Mouse (Mus musculus) kidney, embryonic 15.5 days (tissue): ENCODE measurements around the gene Brms1l. TPM values are rescaled to one million over a fixed set of nuclear protein-coding genes. Genes with fewer than 3 reads are reported as not detected.
A peak's percentile ranks its signal among the peaks of the same experiment; 100 is the strongest.

Experiments
- ATAC-seq: fragments of 200-750 bp; cut with Nextera tagmentation; replicated peaks from 2 replicates; pipeline ENCODE4 v1.8.0; 2017; ENCODE audit warnings: moderate TSS enrichment; ENCODE audit not compliant: low FRiP score
- H3K27ac ChIP-seq: fragments of 300-500 bp; sonication (generic); 2 replicates; pipeline ENCODE4 v1.5.1; 2015; ENCODE audit warnings: mild to moderate bottlenecking, inconsistent platforms
- H3K27me3 ChIP-seq: fragments of 300-500 bp; sonication (generic); 2 replicates; pipeline ENCODE4 v1.6.1; 2015; ENCODE audit warnings: inconsistent platforms
- H3K36me3 ChIP-seq: fragments of 300-500 bp; sonication (generic); 2 replicates; pipeline ENCODE4 v1.6.1; 2015; ENCODE audit warnings: inconsistent platforms
- H3K4me1 ChIP-seq: fragments of 300-500 bp; sonication (generic); 2 replicates; pipeline ENCODE4 v1.6.1; 2015; ENCODE audit warnings: inconsistent platforms
- H3K4me2 ChIP-seq: fragments of 300-500 bp; sonication (generic); 2 replicates; pipeline ENCODE4 v1.6.1; 2015; ENCODE audit warnings: moderate library complexity, mild to moderate bottlenecking, inconsistent platforms
- H3K4me3 ChIP-seq: fragments of 300-500 bp; sonication (generic); replicated peaks from 2 replicates; pipeline ENCODE4 v1.5.1; 2015; ENCODE audit warnings: mild to moderate bottlenecking, inconsistent platforms
- H3K9ac ChIP-seq: fragments of 300-500 bp; sonication (generic); 2 replicates; pipeline ENCODE4 v1.6.1; 2015; ENCODE audit warnings: mild to moderate bottlenecking, inconsistent platforms
- H3K9me3 ChIP-seq: fragments of 300-500 bp; sonication (generic); replicated peaks from 2 replicates; pipeline ENCODE4 v1.6.1; 2016; ENCODE audit warnings: inconsistent platforms
- WGBS: fragments of 180-500 bp; shearing (Covaris S2); methylation state at CpG from one replicate; pipeline ENCODE4 v1.1.7; 2015; ENCODE audit warnings: mixed read lengths; 5-methylcytosine and 5-hydroxymethylcytosine counted together
- polyA plus RNA-seq: library from polyadenylated mRNA; unstranded; fragments of >200 nt; fragmentation: Nextera tagmentation; extraction: Ambion mirVana; gene quantifications from 2 replicates; pipeline ENCODE4 v1.2.1, GENCODE M21; 2015

The Brms1l gene
- polyA plus RNA-seq, 1 experiment from 2014 or later: 38.0 TPM

GRCm38 (mm10) chr12:55831101-55831500, 5.0 kb upstream of the Brms1l start:
- Histone ChIP-seq H3K4me1 (no peaks in the 10 kb centered on the region), H3K27me3 (no peaks in the 10 kb centered on the region), H3K4me3 (no peak overlapping the region), H3K27ac (no peak overlapping the region), H3K4me2 (no peak overlapping the region), H3K9ac (no peak overlapping the region), H3K36me3 (no peaks in the 10 kb centered on the region), H3K9me3 (no peaks in the 10 kb centered on the region)
- ATAC-seq: no peak
- WGBS: 30% methylated on average over 2 of the region's 2 CpGs

GRCm38 (mm10) chr12:55832961-55833360, 3.2 kb upstream of the Brms1l start:
- Histone ChIP-seq H3K36me3 (no peaks in the 10 kb centered on the region), H3K4me2 (no peak overlapping the region), H3K27ac (no peak overlapping the region), H3K27me3 (no peaks in the 10 kb centered on the region), H3K4me1 (peaks cover 10% of the 10 kb centered on the region; the same call in 1 of the 2 replicates), H3K4me3 (no peak overlapping the region), H3K9me3 (no peaks in the 10 kb centered on the region), H3K9ac (no peak overlapping the region)
- ATAC-seq: no peak

DNA sequence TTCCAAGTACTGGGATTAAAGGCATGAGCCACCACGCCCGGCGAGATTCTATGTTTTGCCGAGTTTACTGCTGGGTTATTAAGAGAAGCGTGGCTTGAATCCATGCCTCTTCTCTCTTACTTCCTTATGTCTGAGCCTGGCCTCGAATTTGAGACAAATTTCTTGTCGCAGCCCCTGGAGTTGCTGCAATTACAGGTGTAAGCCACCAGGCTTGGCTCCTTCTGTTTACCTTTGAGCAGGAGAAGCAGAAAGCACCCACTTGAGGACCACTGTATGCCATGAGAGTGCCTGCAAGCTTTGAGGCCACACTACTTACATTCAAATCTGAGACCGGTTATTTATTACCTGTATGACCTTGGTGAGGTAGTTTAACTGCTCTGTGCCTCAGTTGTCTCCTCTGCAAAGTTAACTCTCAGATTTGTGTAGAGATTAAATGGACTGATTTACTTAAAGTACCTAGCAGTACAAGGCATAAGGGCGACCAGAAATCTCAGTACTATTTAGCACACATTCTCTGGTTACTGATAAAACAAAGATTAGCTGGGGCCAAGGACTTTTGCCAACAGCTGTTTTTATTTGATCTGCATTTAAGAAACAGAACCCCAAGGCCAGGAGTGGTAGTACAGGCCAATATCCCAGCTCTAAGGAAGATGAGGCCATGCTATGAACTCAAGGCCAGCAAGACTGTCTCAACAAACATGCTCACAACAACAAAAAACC, 2.1 kb upstream of the Brms1l start:
- Histone ChIP-seq H3K36me3 (no peaks in the 10 kb centered on the region), H3K9me3 (no peaks in the 10 kb centered on the region), H3K9ac (no peak overlapping the region), H3K27ac (no peak overlapping the region), H3K4me2 (no peak overlapping the region), H3K27me3 (no peaks in the 10 kb centered on the region), H3K4me1 (peaks cover 13% of the 10 kb centered on the region; the same call in 1 of the 2 replicates), H3K4me3 (no peak overlapping the region)
- ATAC-seq: no peak
- WGBS: 68% methylated on average over 9 of the region's 9 CpGs

DNA sequence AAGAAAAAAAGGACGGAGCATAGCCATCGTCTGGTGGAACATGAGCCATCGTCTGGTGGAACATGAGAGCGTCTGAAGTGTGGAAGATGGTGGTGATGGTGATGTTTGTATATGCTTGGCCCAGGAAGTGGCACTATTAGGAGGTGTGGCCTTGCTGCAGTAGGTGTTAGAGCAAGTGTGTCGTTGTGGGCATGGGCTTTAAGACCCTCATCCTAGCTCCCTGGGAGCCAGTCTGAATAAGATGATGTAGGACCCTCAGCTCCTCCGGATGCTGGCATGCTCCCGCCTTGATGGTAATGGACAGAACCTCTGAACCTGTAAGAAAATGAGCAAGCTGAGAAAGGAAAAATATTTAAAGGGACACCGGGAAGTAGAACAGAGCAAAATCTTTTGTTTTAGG, 1.2 kb upstream of the Brms1l start:
- no peak for ATAC-seq

DNA sequence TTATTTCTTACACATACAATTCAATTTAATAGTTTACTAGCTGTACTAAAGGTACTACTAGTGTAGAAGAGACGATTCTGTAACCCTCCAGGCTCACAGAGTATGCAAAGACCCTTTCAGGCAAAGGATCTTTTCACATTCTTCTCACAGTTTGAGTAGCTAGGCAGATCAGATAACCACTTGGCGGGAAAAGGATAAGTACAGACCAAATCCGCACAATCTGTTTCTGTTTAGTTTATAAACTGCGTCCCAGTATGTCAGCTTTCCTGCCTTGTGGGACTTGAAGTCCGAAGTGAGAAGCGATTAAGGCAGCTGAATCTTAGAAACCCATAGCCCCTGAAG, 296 bp upstream of the Brms1l start:
- Histone ChIP-seq H3K27me3 (no peaks in the 10 kb centered on the region), H3K36me3 (no peaks in the 10 kb centered on the region), H3K9me3 (no peaks in the 10 kb centered on the region), H3K4me2 (peak overlapping the region; percentile 58), H3K27ac (peak overlapping the region; percentile 87), H3K4me1 (peaks cover 13% of the 10 kb centered on the region; the same call in 1 of the 2 replicates), H3K9ac (0 out of 2 replicates have a peak overlapping the region, but pooled peaks have one; percentile 39), H3K4me3 (peak overlapping the region; percentile 64)
- no peak for ATAC-seq
- 3% methylated on average over 6 of the region's 6 CpGs for WGBS

More for the DNA sequence above, 1.2 kb upstream of the Brms1l start:
- Histone ChIP-seq H3K27me3 (no peaks in the 10 kb centered on the region), H3K27ac (no peak overlapping the region), H3K4me1 (peaks cover 13% of the 10 kb centered on the region; the same call in 1 of the 2 replicates), H3K9ac (no peak overlapping the region), H3K9me3 (no peaks in the 10 kb centered on the region), H3K4me2 (no peak overlapping the region), H3K36me3 (no peaks in the 10 kb centered on the region), H3K4me3 (no peak overlapping the region)
- WGBS: 81% methylated on average over 8 of the region's 8 CpGs

- 71% methylated on average over 3 of the region's 3 CpGs for WGBS
- Histone ChIP-seq H3K9ac (no peak overlapping the region), H3K27me3 (no peaks in the 10 kb centered on the region), H3K27ac (no peak overlapping the region), H3K36me3 (peaks cover 12% of the 10 kb centered on the region), H3K9me3 (no peaks in the 10 kb centered on the region), H3K4me2 (peak overlapping the region; percentile 72), H3K4me1 (peaks cover 13% of the 10 kb centered on the region; the same call in 1 of the 2 replicates), H3K4me3 (peak overlapping the region; percentile 64)
- ATAC-seq: no peak
Measured at GRCm38 (mm10) chr12:55837495-55837894, 1.4 kb downstream of the Brms1l start.

- WGBS: 64% methylated on average over 1 of the region's 1 CpGs
- no peak for ATAC-seq
Measured at GRCm38 (mm10) chr12:55846741-55847140, 10.6 kb downstream of the Brms1l start.

GRCm38 (mm10) chr12:55847851-55848250, 11.7 kb downstream of the Brms1l start:
- H3K36me3 ChIP-seq: peaks cover 49% of the 10 kb centered on the region
- no peaks in the 10 kb centered on the region; the same call in 1 of the 2 replicates for H3K9me3 ChIP-seq
- H3K9ac ChIP-seq: no peak overlapping the region
- H3K27me3 ChIP-seq: no peaks in the 10 kb centered on the region
- H3K4me3 ChIP-seq: no peak overlapping the region
- H3K4me2 ChIP-seq: no peak overlapping the region
- no peaks in the 10 kb centered on the region for H3K4me1 ChIP-seq
- WGBS: 94% methylated on average over 4 of the region's 4 CpGs
- ATAC-seq: no peak
- no peak overlapping the region for H3K27ac ChIP-seq

More at GRCm38 (mm10) chr12:55846741-55847140, 10.6 kb downstream of the Brms1l start:
- Histone ChIP-seq H3K4me1 (no peaks in the 10 kb centered on the region), H3K27me3 (no peaks in the 10 kb centered on the region), H3K4me3 (no peak overlapping the region), H3K27ac (no peak overlapping the region), H3K9ac (no peak overlapping the region), H3K4me2 (no peak overlapping the region), H3K36me3 (peaks cover 58% of the 10 kb centered on the region), H3K9me3 (no peaks in the 10 kb centered on the region; the same call in 1 of the 2 replicates)

DNA sequence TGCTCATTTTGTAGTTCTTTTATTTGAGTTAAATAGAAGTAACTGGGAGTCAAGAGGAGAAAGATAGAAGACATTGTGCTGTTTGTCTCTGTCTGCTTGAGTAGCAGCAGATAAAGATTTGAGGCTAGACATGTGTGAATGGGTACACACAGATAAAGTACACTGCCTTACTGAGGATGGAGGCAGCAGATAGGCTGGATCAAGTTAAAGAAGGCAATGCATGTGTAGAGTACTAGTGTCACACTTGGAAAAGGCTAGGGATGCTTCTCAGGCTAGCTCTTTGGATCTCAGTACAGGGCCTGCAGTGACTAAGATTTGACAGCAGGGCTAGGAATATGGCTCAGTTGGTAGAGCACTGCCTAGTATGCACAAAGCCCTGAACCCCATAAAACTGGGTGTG, 14.5 kb downstream of the Brms1l start:
- H3K4me1 ChIP-seq: no peaks in the 10 kb centered on the region
- no peaks in the 10 kb centered on the region for H3K27me3 ChIP-seq
- no peak for ATAC-seq
- no peak overlapping the region for H3K9ac ChIP-seq
- no peak overlapping the region for H3K4me3 ChIP-seq
- H3K27ac ChIP-seq: no peak overlapping the region
- H3K36me3 ChIP-seq: peaks cover 53% of the 10 kb centered on the region
- H3K9me3 ChIP-seq: peaks cover 1% of the 10 kb centered on the region; the same call in 1 of the 2 replicates
- H3K4me2 ChIP-seq: no peak overlapping the region

DNA sequence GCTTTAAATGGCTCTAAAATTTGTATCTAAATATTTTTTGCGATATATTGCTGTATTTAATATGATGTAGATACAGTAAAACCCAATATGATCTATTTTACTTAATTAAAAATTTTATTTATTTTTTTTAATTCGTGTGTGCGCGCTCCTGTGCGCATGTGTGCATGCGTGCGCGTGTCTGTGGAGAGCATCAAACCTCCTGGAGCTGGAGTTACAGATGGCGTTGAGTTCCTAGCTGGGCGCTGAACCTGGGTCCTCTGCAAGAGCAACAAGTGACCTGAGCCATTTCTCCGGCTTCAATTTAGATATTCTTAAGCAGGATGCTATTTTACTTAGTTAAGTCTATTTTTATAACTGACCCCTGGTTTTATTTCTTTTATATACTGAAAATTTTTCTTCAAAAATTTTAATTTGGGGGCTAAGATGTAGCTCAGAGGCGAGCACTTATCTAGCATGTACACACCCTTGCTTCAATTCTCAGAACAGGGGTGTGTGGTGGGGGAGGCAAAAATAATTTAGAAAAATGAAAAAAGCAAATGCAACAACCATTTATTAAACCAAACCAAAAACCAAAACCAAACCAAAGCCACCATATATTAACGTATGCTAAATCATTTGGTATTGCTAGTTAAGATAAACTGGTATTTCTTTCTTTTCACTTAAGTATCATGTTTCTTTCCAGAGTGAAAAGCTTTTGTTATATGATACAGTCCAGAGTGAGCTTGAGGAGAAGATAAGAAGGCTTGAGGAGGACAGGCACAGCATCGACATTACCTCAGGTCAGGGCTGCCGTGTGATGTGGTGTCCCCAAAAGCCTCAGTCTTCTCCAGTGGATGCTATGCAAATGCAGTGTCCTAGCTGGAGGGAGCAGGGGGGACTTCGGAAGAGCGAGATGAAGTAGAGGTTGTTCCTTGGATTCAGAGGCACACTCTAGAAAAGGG, 23.6 kb downstream of the Brms1l start:
- WGBS: 88% methylated on average over 17 of the region's 17 CpGs

DNA sequence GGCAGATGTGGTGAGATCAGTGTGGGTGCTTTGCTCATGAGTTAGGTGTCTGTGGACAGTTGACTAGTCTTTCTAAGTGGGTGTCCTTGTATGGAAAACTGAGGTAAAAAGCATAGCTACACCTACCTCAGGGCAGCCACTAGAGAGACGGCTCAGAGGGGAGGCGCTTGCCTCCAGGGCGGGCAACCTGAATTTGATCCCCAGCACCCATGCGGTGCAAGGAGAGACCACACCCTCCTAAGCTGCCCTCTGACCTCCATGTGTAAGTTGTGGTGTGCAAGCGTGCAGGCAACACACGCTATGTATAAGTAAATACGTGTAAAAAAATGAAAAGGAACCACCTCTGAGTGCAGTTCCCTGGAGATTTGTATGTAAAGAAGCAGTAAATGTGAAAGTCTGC, 24.5 kb downstream of the Brms1l start:
- no peak for ATAC-seq
- H3K9me3 ChIP-seq: peaks cover 11% of the 10 kb centered on the region
- WGBS: 90% methylated on average over 7 of the region's 7 CpGs
- H3K27ac ChIP-seq: no peak overlapping the region
- H3K4me1 ChIP-seq: no peaks in the 10 kb centered on the region
- no peaks in the 10 kb centered on the region for H3K27me3 ChIP-seq
- peaks cover 75% of the 10 kb centered on the region for H3K36me3 ChIP-seq
- no peak overlapping the region for H3K9ac ChIP-seq
- H3K4me2 ChIP-seq: no peak overlapping the region
- no peak overlapping the region for H3K4me3 ChIP-seq

More for the DNA sequence above, 23.6 kb downstream of the Brms1l start:
- H3K4me2 ChIP-seq: no peak overlapping the region
- H3K4me3 ChIP-seq: no peak overlapping the region
- no peak for ATAC-seq
- no peaks in the 10 kb centered on the region for H3K4me1 ChIP-seq
- H3K36me3 ChIP-seq: peaks cover 76% of the 10 kb centered on the region
- no peak overlapping the region for H3K27ac ChIP-seq
- no peak overlapping the region for H3K9ac ChIP-seq
- peaks cover 12% of the 10 kb centered on the region for H3K9me3 ChIP-seq
- no peaks in the 10 kb centered on the region for H3K27me3 ChIP-seq

DNA sequence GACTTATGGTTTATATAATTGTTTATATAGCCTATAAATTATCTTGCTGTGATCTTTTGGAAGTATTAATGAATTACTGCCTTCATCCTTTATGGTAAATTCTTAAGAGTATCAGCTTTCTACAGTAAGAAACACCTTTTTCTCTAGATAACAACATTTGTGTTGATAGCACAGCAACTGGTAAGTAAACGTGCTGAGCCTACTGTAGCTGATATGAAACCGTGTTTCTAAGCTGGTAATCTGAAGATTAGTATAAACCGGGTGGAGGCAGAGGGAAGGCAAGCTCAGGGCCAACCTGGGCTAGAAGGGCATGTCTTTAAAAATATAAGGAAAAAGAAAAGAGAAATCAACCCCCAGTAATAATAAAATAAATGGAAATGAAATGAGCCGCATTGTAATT, 31.6 kb downstream of the Brms1l start:
- no peaks in the 10 kb centered on the region for H3K4me1 ChIP-seq
- 92% methylated on average over 4 of the region's 4 CpGs for WGBS
- no peak overlapping the region for H3K9ac ChIP-seq
- H3K9me3 ChIP-seq: peaks cover 7% of the 10 kb centered on the region; the same call in 1 of the 2 replicates
- H3K27ac ChIP-seq: no peak overlapping the region
- H3K27me3 ChIP-seq: no peaks in the 10 kb centered on the region
- no peak overlapping the region for H3K4me2 ChIP-seq
- peaks cover 77% of the 10 kb centered on the region for H3K36me3 ChIP-seq
- no peak overlapping the region for H3K4me3 ChIP-seq
- no peak for ATAC-seq
